Mouse (Mus musculus): ENCODE data around the gene Gm21060. TPM values are rescaled to one million over a fixed set of nuclear protein-coding genes. Genes with fewer than 3 reads are reported as not detected.
"Not testable (repeated sequence)": the region's sequence is repeated elsewhere in the genome, so short reads cannot be mapped to it uniquely, and the experiment has no call there.

Gm21060 gene
- polyA plus RNA-seq, 1 experiment from 2014 or later, result not detected

GRCm38 (mm10) chr19:61264933-61265332 lies 31.9 kb downstream of the Gm21060 start:
- no peak overlapping the region for H3K9ac ChIP-seq
- no peaks in the 10 kb centered on the region for H3K4me1 ChIP-seq
- H3K27me3 ChIP-seq, result no peaks in the 10 kb centered on the region
- no peak overlapping the region for H3K27ac ChIP-seq
- H3K4me3 ChIP-seq, result no peak overlapping the region
- ATAC-seq (ENCODE audit: insufficient number of reproducible peaks, low FRiP score, low TSS enrichment, low read depth), result no peak
- no peaks in the 10 kb centered on the region for H3K9me3 ChIP-seq
- H3K36me3 ChIP-seq, result no peaks in the 10 kb centered on the region
- no peak overlapping the region for H3K4me2 ChIP-seq

DNA sequence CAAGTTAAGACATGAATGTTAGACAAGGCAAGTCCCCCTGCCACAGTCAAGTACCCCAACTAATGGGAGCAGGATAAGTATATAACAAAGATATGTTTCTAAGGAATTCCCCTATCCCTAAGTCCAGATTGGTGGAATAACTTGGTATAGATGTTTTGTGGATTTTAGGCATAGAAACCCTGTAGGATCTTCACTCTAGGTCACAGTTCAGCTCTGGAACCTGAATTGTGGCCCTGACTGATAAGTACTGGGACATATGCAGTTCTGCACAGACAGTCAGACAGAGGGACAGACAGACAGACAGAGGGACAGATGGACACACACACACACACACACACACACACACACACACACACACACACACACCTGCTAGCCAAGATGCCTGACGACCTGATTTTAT lies 32.6 kb downstream of the Gm21060 start:
- H3K4me2 ChIP-seq, result no peak overlapping the region
- no peaks in the 10 kb centered on the region for H3K27me3 ChIP-seq
- WGBS, result 83% methylated on average over 1 of the region's 1 CpGs
- H3K36me3 ChIP-seq, result no peaks in the 10 kb centered on the region
- no peaks in the 10 kb centered on the region for H3K4me1 ChIP-seq
- ATAC-seq (ENCODE audit: insufficient number of reproducible peaks, low FRiP score, low TSS enrichment, low read depth), result no peak
- no peak overlapping the region for H3K4me3 ChIP-seq
- H3K27ac ChIP-seq, result no peak overlapping the region
- no peak overlapping the region for H3K9ac ChIP-seq
- no peaks in the 10 kb centered on the region for H3K9me3 ChIP-seq

DNA sequence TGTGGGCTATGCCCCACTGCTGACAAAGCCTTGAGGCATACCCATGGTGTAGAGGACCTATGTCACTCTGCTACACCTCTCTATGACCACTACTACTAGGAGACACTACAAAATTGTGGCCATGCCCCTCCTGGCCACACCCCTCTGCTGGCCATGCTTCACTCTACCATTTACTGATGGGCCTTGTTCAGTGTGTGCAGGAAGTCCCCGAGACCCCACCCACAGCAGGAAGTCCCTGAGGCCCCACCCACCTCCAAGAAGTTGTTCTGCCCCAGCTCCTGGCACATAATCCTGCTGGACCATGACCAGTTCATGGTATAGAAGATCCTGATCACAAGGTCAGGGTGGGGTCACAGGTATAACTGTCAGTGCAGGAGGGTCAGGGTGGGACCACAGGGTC lies 35.6 kb downstream of the Gm21060 start:
- Histone ChIP-seq H3K4me2 (no peak overlapping the region), H3K4me3 (no peak overlapping the region), H3K9me3 (no peaks in the 10 kb centered on the region), H3K27me3 (no peaks in the 10 kb centered on the region), H3K36me3 (no peaks in the 10 kb centered on the region), H3K27ac (no peak overlapping the region), H3K9ac (no peak overlapping the region), H3K4me1 (no peaks in the 10 kb centered on the region)
- WGBS, result 88% methylated on average over 1 of the region's 1 CpGs
- no peak for ATAC-seq (ENCODE audit: insufficient number of reproducible peaks, low FRiP score, low TSS enrichment, low read depth)

DNA sequence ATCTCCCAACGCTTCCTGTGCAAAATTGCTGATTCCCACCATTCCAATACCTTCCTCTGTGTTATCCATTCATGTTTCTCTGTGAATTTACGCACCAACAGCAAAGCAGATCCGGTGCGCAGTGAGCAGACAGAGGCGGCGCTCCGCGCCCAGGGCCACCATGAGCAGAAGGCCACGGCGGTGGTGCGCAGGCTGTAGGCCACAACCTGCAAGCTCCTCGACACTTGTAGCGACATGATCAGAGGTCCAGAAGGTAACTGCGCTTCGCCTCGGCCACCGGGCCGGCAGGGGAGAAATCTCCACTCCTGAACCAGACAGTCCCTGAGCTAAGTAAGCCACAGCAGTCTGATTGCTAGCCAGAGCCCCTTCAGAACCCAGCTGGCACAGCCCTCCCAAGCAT lies 39.1 kb downstream of the Gm21060 start:
- Histone ChIP-seq H3K27me3 (no peaks in the 10 kb centered on the region), H3K36me3 (no peaks in the 10 kb centered on the region), H3K4me2 (no peak overlapping the region), H3K9me3 (no peaks in the 10 kb centered on the region), H3K4me1 (no peaks in the 10 kb centered on the region), H3K4me3 (no peak overlapping the region), H3K27ac (no peak overlapping the region), H3K9ac (no peak overlapping the region)
- ATAC-seq (ENCODE audit: insufficient number of reproducible peaks, low FRiP score, low TSS enrichment, low read depth), result no peak
- WGBS, result 94% methylated on average over 18 of the region's 18 CpGs

DNA sequence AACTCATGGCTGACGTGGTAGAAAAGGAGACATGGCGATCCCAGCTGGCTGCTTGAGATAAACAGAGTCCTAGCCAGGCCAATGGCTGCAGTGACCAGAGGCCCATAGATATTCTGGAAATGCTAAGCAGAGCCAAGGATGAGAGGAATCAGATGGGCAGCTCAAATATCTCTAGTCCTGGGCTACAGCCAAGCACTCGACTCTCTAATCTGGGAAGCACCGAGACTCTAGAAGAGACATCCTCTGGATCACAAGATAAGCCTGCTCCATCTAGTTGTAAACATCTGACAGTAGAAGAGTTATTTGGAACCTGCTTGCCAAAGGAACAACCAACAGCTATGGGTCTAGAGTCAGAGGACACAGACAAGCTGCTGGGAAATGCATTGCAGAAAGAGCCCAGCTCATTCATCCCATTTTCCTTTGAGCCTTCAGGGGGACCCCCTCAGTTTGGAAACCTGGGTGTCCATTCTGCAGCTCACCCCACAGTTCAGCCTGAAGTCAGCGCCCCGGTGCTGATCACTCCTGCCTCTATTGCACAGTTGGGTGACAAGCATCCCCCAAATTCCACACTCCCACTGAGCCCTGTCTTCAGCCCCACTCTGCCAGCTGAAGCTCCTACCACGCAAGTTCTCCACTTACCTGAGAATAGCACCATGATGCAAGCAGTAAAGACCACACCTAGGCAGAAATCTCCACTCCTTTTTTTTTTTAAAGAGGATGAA lies 40.5 kb downstream of the Gm21060 start:
- Histone ChIP-seq H3K4me2 (no peak overlapping the region), H3K36me3 (no peaks in the 10 kb centered on the region), H3K4me3 (no peak overlapping the region), H3K4me1 (no peaks in the 10 kb centered on the region), H3K9ac (no peak overlapping the region), H3K9me3 (no peaks in the 10 kb centered on the region), H3K27ac (no peak overlapping the region), H3K27me3 (no peaks in the 10 kb centered on the region)
- 91% methylated on average over 7 of the region's 7 CpGs for WGBS
- no peak for ATAC-seq (ENCODE audit: insufficient number of reproducible peaks, low FRiP score, low TSS enrichment, low read depth)

GRCm38 (mm10) chr19:61247334-61247733 lies 49.5 kb downstream of the Gm21060 start:
- not testable (repeated sequence) for H3K4me1 ChIP-seq; H3K36me3 ChIP-seq; H3K4me2 ChIP-seq; H3K9me3 ChIP-seq; H3K27ac ChIP-seq; H3K27me3 ChIP-seq; H3K9ac ChIP-seq; H3K4me3 ChIP-seq; ATAC-seq (ENCODE audit: insufficient number of reproducible peaks, low FRiP score, low TSS enrichment, low read depth)
- 53% methylated on average over 4 of the region's 4 CpGs for WGBS

Other genes with a start within 250 kb of the Gm21060 start
- 39.6 and 51.9 TPM in 2 replicates for gene Zfp950, start 156.2 kb downstream of the Gm21060 start, polyA plus RNA-seq (2015; fragmentation: Nextera tagmentation; extraction: Ambion mirVana)
- 0.16 TPM in 1 of 2 replicates, not detected in the other for gene Gm7102, start 120.8 kb downstream of the Gm21060 start, polyA plus RNA-seq (2015; fragmentation: Nextera tagmentation; extraction: Ambion mirVana)
- gene Gm6020, start 113.2 kb downstream of the Gm21060 start, polyA plus RNA-seq (2015; fragmentation: Nextera tagmentation; extraction: Ambion mirVana), result not detected in 2 replicates
- gene Csf2ra, start 68.6 kb downstream of the Gm21060 start, polyA plus RNA-seq (2015; fragmentation: Nextera tagmentation; extraction: Ambion mirVana), result 39.0 and 40.3 TPM in 2 replicates